Mouse (Mus musculus) limb, embryonic 12.5 days (tissue): ENCODE results near the gene Gucy2g. TPM values are rescaled to one million over a fixed set of nuclear protein-coding genes. Genes with fewer than 3 reads are reported as not detected.
A peak's percentile ranks its signal among the peaks of the same experiment; 100 is the strongest.

Experiments used
- ATAC-seq: fragments of 200-750 bp; cut with Nextera tagmentation; 2 replicates; pipeline ENCODE4 v1.8.0; 2017; ENCODE audit warnings: low read depth, moderate TSS enrichment; ENCODE audit not compliant: insufficient number of reproducible peaks, insufficient read depth, low FRiP score, low TSS enrichment
- H3K27ac ChIP-seq: fragments of 300-500 bp; sonication (generic); 2 replicates; pipeline ENCODE4 v1.5.1; 2016; ENCODE audit warnings: mild to moderate bottlenecking, moderate library complexity
- H3K27me3 ChIP-seq: fragments of 300-500 bp; sonication (generic); 2 replicates; pipeline ENCODE4 v1.6.1; 2016; ENCODE audit warnings: mild to moderate bottlenecking, moderate library complexity
- H3K36me3 ChIP-seq: fragments of 300-500 bp; sonication (generic); 2 replicates; pipeline ENCODE4 v1.6.1; 2016; ENCODE audit warnings: mild to moderate bottlenecking, moderate library complexity
- H3K4me1 ChIP-seq: fragments of 300-500 bp; sonication (generic); replicated peaks from 2 replicates; pipeline ENCODE4 v1.6.1; 2016
- H3K4me2 ChIP-seq: fragments of 300-500 bp; sonication (generic); 2 replicates; pipeline ENCODE4 v1.6.1; 2016; ENCODE audit warnings: mild to moderate bottlenecking, moderate library complexity
- H3K4me3 ChIP-seq: fragments of 300-500 bp; sonication (generic); replicated peaks from 2 replicates; pipeline ENCODE4 v1.5.1; 2016; ENCODE audit warnings: mild to moderate bottlenecking
- H3K9ac ChIP-seq: fragments of 300-500 bp; sonication (generic); replicated peaks from 2 replicates; pipeline ENCODE4 v1.6.1; 2016; ENCODE audit warnings: mild to moderate bottlenecking, moderate library complexity
- H3K9me3 ChIP-seq: fragments of 300-500 bp; sonication (generic); 2 replicates; pipeline ENCODE4 v1.6.1; 2016; ENCODE audit warnings: mild to moderate bottlenecking, moderate library complexity
- WGBS: fragments of 180-500 bp; shearing (Covaris S2); methylation state at CpG from one replicate; pipeline ENCODE4 v1.1.7; 2016; 5-methylcytosine and 5-hydroxymethylcytosine counted together
- polyA plus RNA-seq: library from polyadenylated mRNA; unstranded; fragments of >200 nt; fragmentation: Nextera tagmentation; extraction: Ambion mirVana; gene quantifications from 2 replicates; pipeline ENCODE4 v1.2.1, GENCODE M21; 2016

The Gucy2g gene
- polyA plus RNA-seq, 1 experiment from 2014 or later, result not detected

- ATAC-seq, result no peak
- Histone ChIP-seq H3K9ac (0 out of 2 replicates have a peak overlapping the region, but pooled peaks have one; percentile 35), H3K36me3 (no peaks in the 10 kb centered on the region), H3K27ac (no peak overlapping the region), H3K9me3 (no peaks in the 10 kb centered on the region), H3K4me1 (peaks cover 18% of the 10 kb centered on the region), H3K4me3 (peak overlapping the region; percentile 35), H3K4me2 (peak overlapping the region; percentile 56), H3K27me3 (no peaks in the 10 kb centered on the region; the same call in 1 of the 2 replicates)
- 22% methylated on average over 12 of the region's 12 CpGs for whole genome bisulfite sequencing
These were observed 22.3 kb downstream of the Gucy2g start for GRCm38 (mm10) chr19:55218741-55219221.

GRCm38 (mm10) chr19:55218192-55218739 lies 22.8 kb downstream of the Gucy2g start:
- ATAC-seq, result peak; percentile 63; the same call in 1 of the 2 replicates
- 4% methylated on average over 20 of the region's 20 CpGs for WGBS
- no peaks in the 10 kb centered on the region for H3K36me3 ChIP-seq
- peaks cover 18% of the 10 kb centered on the region for H3K4me1 ChIP-seq
- H3K9me3 ChIP-seq, result no peaks in the 10 kb centered on the region
- no peak overlapping the region for H3K27ac ChIP-seq
- H3K4me3 ChIP-seq, result peak overlapping the region; percentile 35
- no peaks in the 10 kb centered on the region; the same call in 1 of the 2 replicates for H3K27me3 ChIP-seq
- 0 out of 2 replicates have a peak overlapping the region, but pooled peaks have one; percentile 35 for H3K9ac ChIP-seq
- H3K4me2 ChIP-seq, result peak overlapping the region; percentile 56

GRCm38 (mm10) chr19:55217365-55217764 lies 23.7 kb downstream of the Gucy2g start:
- no peak overlapping the region for H3K9ac ChIP-seq
- peaks cover 18% of the 10 kb centered on the region for H3K4me1 ChIP-seq
- no peak for ATAC-seq
- H3K4me3 ChIP-seq, result no peak overlapping the region
- no peaks in the 10 kb centered on the region; the same call in 1 of the 2 replicates for H3K27me3 ChIP-seq
- H3K4me2 ChIP-seq, result no peak overlapping the region
- no peaks in the 10 kb centered on the region for H3K9me3 ChIP-seq
- H3K27ac ChIP-seq, result 0 out of 2 replicates have a peak overlapping the region, but pooled peaks have one; percentile 59
- no peaks in the 10 kb centered on the region for H3K36me3 ChIP-seq
- 38% methylated on average over 9 of the region's 9 CpGs for WGBS

- Histone ChIP-seq H3K4me1 (peaks cover 18% of the 10 kb centered on the region), H3K4me2 (no peak overlapping the region), H3K36me3 (no peaks in the 10 kb centered on the region), H3K27me3 (no peaks in the 10 kb centered on the region; the same call in 1 of the 2 replicates), H3K27ac (0 out of 2 replicates have a peak overlapping the region, but pooled peaks have one; percentile 59), H3K4me3 (no peak overlapping the region), H3K9me3 (no peaks in the 10 kb centered on the region), H3K9ac (no peak overlapping the region)
- WGBS, result 89% methylated on average over 4 of the region's 4 CpGs
- no peak for ATAC-seq
These were observed 24.2 kb downstream of the Gucy2g start for GRCm38 (mm10) chr19:55216876-55217275.

GRCm38 (mm10) chr19:55213617-55214340 lies 27.3 kb downstream of the Gucy2g start:
- Histone ChIP-seq H3K4me3 (no peak overlapping the region), H3K4me2 (no peak overlapping the region), H3K27me3 (no peaks in the 10 kb centered on the region; the same call in 1 of the 2 replicates), H3K9ac (no peak overlapping the region), H3K9me3 (no peaks in the 10 kb centered on the region), H3K36me3 (no peaks in the 10 kb centered on the region), H3K4me1 (peaks cover 18% of the 10 kb centered on the region), H3K27ac (no peak overlapping the region)
- ATAC-seq, result no peak
- WGBS, result 86% methylated on average over 12 of the region's 12 CpGs

GRCm38 (mm10) chr19:55211698-55212097 lies 29.3 kb downstream of the Gucy2g start:
- 84% methylated on average over 1 of the region's 1 CpGs for WGBS
- H3K27me3 ChIP-seq, result no peaks in the 10 kb centered on the region; the same call in 1 of the 2 replicates
- ATAC-seq, result peak; percentile 68; the same call in 1 of the 2 replicates

GRCm38 (mm10) chr19:55209084-55209483 lies 32.0 kb downstream of the Gucy2g start:
- no peak overlapping the region for H3K27ac ChIP-seq
- WGBS, result 80% methylated on average over 3 of the region's 3 CpGs
- no peaks in the 10 kb centered on the region for H3K4me1 ChIP-seq
- H3K36me3 ChIP-seq, result no peaks in the 10 kb centered on the region
- H3K4me2 ChIP-seq, result no peak overlapping the region
- no peaks in the 10 kb centered on the region for H3K9me3 ChIP-seq
- H3K27me3 ChIP-seq, result 0 out of 2 replicates have a peak, but pooled peaks cover 4% of the 10 kb centered on the region
- H3K4me3 ChIP-seq, result no peak overlapping the region
- H3K9ac ChIP-seq, result no peak overlapping the region
- ATAC-seq, result no peak

More at GRCm38 (mm10) chr19:55211698-55212097, 29.3 kb downstream of the Gucy2g start:
- Histone ChIP-seq H3K9me3 (no peaks in the 10 kb centered on the region), H3K4me2 (no peak overlapping the region), H3K27ac (no peak overlapping the region), H3K9ac (no peak overlapping the region), H3K36me3 (no peaks in the 10 kb centered on the region), H3K4me3 (no peak overlapping the region), H3K4me1 (peaks cover 6% of the 10 kb centered on the region; the same call in 1 of the 2 replicates)

- Histone ChIP-seq H3K27ac (no peak overlapping the region), H3K9ac (no peak overlapping the region), H3K9me3 (no peaks in the 10 kb centered on the region), H3K4me2 (no peak overlapping the region), H3K4me3 (no peak overlapping the region), H3K4me1 (no peaks in the 10 kb centered on the region), H3K36me3 (no peaks in the 10 kb centered on the region), H3K27me3 (0 out of 2 replicates have a peak, but pooled peaks cover 4% of the 10 kb centered on the region)
- WGBS, result 77% methylated on average over 4 of the region's 4 CpGs
- no peak for ATAC-seq
These were observed 32.4 kb downstream of the Gucy2g start for GRCm38 (mm10) chr19:55208654-55209053.

GRCm38 (mm10) chr19:55207746-55208538 lies 33.1 kb downstream of the Gucy2g start:
- no peak for ATAC-seq
- Histone ChIP-seq H3K27ac (no peak overlapping the region), H3K36me3 (no peaks in the 10 kb centered on the region), H3K27me3 (0 out of 2 replicates have a peak, but pooled peaks cover 4% of the 10 kb centered on the region), H3K4me2 (no peak overlapping the region), H3K4me1 (no peaks in the 10 kb centered on the region), H3K4me3 (no peak overlapping the region), H3K9ac (no peak overlapping the region), H3K9me3 (no peaks in the 10 kb centered on the region)
- WGBS, result 65% methylated on average over 25 of the region's 25 CpGs

GRCm38 (mm10) chr19:55207205-55207604 lies 33.8 kb downstream of the Gucy2g start:
- H3K4me3 ChIP-seq, result no peak overlapping the region
- 50% methylated on average over 6 of the region's 6 CpGs for WGBS
- no peak overlapping the region for H3K27ac ChIP-seq
- no peaks in the 10 kb centered on the region for H3K36me3 ChIP-seq
- H3K27me3 ChIP-seq, result 0 out of 2 replicates have a peak, but pooled peaks cover 4% of the 10 kb centered on the region
- ATAC-seq, result no peak
- no peaks in the 10 kb centered on the region for H3K9me3 ChIP-seq
- H3K4me1 ChIP-seq, result no peaks in the 10 kb centered on the region
- H3K4me2 ChIP-seq, result no peak overlapping the region
- no peak overlapping the region for H3K9ac ChIP-seq
